Mouse (Mus musculus) cerebellum, adult (tissue): ENCODE measurements at regions not wholly inside any gene's neighbourhood (a gene's known extent, or its start where the extent isn't known, plus 50 kb on each side); places are given as distances from the start of the nearest gene placed in this dataset.

Experiments
- ATAC-seq: cut with Nextera tagmentation; 2 replicates; pipeline ENCODE4 v1.9.2; 2017; ENCODE audit warnings: mild to moderate bottlenecking, moderate library complexity, mixed read lengths; ENCODE audit not compliant: insufficient number of reproducible peaks, low FRiP score, low TSS enrichment

DNA sequence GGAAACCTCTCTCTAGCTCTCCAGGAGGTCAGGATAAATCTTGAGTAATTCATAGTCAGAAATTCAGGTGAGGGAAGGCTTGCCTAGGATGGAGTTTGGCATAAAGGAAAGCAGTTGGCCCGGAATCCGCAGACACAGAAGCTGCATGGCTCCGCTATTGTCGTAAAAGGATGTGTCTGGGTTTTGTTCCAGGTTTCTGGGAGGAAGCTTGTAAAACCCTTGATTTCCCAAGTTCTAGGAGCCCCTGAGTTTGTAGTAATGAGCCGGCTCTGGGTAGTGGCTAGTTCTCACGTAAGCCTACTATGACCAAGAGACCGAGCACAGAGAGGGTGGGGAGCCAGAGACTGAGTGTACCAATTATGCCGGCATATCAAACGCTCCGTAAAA is 52.7 kb upstream of the Gm21915 start:
- ATAC-seq = no peak

DNA sequence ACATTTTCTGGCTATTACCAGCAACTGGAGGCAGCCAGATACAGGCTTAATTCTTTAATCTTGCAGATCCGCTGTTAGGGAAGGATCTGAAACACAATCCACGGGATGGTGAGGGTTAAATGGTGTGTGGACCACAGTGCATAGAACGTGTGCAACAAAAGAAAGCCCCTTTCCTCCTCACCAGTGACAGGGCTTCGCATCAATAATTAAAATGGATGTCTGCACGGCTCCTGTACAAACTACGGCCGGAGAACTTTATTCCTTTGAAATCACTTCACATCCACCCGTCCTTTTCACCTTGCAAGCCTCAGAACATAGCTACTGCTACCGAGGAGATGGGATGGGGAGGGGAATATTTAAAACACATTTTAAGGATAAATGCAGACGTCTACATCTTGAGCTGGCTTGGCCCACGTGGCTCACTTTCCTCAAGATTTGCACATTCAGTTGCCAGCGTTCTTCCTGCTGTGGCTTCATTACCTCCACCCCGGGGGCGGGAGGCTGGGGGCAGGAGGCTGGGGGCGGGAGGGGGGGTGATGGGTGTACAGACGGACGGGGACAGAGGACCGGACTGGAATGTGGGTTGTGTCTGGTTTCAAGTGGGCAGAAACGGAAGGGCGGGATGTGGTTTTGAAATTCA is 53.3 kb upstream of the Gm21915 start:
- ATAC-seq = no peak

DNA sequence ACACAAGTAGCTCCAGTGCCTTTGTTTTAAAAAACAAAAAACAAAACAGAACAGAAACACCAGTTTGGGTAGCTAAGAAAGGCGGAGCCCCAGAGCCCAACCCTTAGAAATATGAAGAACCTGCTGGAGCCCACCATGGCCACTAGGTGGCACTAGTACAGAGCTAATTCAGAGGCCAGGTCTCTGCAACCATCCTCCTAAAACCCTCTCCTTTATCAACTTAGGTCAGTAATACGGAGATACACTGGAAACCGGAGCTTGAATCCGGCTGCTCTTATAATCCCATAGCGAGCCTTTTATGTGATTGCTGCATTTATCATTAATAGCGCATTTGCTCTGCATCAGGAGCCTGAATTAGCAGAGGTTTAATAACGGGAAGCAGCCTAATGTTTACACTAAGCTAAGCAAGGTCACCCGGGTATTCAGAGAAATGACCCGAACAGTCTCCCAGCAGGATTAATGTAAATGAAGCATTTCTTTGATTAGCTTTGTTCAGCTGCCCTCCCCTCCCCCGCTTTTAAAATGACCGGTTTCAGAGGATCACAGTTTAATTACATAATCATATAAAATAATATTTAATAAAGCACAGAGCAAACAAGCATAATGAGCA is 53.9 kb upstream of the Gm21915 start:
- ATAC-seq = peak; percentile 92; the same call in 1 of the 2 replicates

DNA sequence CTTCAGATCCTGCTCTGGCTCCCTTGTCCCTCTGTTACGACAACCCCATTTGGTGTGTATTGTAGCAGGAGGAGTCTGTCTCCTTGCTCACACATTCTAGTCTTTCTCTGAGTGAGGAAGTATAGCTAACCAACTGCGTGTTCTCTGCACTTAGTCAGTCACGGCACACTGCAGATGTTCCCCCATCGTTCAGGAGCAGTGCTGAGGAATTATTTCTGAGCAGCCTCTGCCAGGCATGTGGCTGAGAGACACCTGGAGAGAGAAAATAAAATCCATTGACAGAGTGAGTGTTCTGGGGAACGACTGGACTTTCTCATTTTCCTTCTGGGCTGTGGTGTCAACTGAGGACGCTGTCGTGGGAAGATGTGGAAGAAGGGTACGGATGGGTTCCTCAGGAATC is 54.5 kb upstream of the Gm21915 start:
- no peak for ATAC-seq

DNA sequence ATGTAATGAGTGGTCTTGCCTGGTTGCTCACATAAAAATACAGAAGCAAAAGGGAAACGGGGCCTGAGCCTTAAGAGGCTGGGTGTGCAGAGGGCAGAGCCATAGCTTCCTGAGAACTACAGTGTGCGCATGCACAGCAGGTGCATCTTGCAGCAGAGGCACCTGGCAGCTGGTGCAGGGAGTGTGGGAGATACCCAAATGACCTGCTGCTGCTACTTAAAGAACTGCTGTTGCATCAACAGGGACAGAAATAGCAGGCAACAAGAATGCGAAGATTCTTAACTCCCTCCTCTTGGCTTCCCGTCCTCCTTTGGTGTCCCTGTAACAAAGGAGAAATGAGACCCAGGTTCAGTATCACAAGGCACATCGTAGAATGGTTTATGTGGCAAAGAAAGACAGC is 56.3 kb upstream of the Gm21915 start:
- ATAC-seq = no peak

DNA sequence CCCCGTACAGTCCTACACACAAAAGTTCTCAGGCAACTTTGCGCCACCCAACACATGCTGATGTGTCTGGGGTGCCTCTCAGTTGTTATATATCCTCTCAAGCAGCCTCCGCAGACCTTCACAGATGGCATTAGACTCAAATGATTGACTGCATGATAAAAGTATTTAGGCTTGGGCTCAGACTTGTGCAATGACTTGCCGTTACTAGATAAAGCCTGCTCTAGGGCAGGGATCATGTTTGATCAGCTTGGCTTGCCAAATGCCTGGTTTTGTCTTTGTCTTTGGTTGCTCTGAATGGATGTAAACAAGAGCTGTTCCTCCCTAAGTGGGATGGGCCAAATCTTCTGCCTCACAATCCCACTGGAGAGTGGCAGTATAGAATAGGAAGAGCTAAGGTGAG is 57.2 kb upstream of the Gm21915 start:
- no peak for ATAC-seq

DNA sequence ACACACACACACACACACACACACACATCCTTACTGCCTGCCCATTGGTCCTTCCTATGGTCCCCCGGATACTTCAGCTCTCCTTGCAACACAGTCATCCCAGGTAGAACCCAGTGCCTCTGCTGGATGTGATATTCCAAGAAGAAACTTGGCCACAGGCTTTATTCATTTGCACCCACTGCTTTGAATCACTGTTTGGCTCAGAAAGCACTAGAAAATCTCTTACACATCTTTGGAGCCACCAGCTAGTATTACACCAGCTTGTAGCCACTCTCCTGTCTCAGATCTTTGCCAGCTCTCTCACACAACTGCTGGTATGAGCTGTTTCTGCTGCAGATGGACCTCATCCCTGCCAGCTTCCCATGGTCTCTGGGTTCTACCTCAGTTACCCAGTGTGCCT is 57.7 kb upstream of the Gm21915 start:
- ATAC-seq = no peak

DNA sequence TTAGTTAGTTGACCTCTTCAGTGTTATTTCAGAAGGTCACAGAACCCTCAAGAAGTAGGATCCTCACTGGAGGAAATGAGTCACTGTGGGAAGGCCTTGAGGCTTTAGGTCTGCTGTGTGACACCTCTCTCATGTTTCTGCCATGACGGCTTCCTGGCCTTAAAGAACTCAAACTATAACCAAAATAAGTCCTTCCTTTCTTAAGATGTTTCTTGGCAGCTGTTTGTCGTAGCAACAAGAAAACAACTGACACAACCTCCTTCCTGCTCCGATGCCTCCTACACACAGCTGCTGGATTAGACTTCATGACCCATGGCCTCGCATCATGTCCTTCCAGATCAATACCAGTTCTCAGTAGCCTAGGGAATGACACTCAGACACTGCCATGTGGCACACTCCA is 58.1 kb upstream of the Gm21915 start:
- no peak for ATAC-seq

DNA sequence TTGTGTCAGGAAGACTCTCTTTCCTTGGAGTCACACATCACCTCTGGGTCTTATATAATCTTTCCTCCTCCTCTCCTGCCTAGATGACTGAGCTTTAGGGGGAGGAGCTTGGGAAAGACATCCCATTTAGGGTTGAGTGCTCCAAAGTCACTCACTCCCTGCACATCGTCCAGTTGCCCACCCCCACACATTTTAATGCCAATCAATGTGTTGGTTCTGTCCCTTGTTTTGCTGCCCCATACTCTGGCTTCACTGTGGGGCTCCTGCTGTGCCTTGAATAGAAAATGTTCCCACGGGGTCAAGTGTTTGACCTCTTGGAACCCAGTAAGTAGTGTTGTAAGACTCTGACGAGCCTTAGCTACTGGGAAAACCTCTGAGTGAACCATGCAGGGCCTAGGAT is 58.8 kb upstream of the Gm21915 start:
- no peak for ATAC-seq

DNA sequence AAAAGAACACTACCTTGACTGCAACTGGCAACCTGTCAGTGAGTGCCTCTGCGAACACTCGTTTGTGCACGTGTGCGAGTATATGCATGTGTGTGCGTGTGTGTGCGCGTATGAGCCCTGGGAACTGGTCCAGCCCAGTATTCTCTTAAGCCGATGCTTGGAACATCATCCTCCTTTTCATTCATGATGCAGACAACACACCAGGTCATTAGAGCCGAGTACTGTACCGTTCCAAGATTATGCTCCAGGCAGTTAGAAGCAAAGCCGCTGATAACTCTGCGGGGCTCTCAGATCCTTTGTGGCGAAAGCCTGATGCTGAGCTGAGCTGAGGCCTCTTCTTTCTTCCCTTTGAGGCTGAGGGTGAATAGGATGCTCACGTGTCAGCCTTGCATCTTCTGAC is 61.8 kb upstream of the Gm21915 start:
- no peak for ATAC-seq

DNA sequence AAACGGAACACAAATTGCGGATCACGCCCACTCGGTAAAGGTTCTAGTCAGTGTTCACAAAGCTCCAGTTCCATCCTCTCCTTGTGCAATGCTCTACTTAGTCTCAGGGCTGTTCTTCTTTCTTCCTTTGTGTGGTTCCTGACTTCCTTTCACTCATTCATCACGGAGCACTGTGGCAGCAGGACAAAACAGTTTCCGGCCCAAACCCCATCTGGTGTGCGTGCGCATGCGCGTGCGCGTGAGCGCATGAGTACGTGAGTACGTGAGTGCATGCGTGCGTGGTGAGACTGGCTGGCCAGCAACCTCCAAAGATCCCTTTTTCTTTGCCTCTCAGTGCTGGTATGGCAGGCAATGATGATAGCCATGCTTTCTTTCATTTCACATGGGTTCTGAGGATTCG is 62.5 kb upstream of the Gm21915 start:
- ATAC-seq = no peak

DNA sequence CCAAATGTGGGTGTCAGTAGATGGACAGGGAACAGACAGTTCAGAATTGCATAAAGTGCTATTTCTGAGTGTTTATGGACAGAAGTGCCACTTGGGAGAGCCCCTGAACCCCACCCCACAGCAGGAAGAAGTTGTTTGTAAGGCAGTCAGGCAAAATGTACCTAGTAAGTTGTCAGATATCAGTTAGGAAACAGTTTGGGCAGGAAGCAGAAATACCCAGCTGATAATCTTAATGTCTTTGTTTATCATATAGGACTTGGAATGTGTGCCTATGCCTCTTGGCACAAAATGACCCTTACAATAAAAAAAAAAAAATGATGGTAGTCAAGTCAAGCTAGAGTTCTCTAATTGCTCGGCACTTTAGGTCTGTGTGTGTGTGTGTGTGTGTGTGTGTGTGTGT is 66.9 kb upstream of the Gm21915 start:
- ATAC-seq = no peak

DNA sequence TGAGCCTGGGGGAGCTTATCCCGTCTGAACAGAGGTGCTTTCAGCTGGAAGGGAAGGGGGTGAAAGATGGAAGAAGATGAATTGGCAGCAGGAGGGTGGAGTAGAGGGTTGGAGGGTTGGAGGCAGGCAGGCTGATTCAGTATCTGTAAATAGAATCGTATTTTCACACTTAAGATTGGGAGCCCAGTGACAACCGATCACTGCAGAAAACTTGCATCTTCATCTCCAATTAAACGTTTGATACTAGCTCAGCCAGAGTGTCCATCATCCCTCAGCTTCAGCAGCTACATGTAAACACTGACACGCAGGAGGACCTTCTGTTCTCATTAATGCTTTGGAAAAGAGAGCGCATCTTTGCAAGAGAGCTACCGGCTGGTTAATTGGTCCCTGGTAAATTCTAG is 67.2 kb upstream of the Gramd1b start:
- ATAC-seq = no peak

DNA sequence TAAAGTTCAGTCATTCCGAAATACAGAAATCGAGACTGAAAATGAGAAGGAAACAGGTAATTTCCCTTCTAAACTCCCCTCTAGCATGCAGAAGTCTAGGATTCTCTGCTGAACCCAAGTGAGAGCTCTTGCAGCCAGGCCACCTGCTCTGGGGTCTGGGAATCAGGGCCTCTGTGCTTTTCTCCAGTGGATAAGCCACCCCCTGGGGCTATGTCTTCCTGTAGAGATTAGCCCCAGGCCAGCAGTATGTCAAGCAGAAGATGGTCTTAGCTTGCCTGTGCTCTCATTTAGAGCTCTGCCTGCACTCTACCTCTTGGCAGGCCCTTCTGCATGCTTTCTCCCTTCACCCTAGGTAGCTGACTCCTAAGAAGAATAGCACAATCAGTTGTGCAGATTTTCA is 56.2 kb upstream of the Gramd1b start:
- no peak for ATAC-seq

DNA sequence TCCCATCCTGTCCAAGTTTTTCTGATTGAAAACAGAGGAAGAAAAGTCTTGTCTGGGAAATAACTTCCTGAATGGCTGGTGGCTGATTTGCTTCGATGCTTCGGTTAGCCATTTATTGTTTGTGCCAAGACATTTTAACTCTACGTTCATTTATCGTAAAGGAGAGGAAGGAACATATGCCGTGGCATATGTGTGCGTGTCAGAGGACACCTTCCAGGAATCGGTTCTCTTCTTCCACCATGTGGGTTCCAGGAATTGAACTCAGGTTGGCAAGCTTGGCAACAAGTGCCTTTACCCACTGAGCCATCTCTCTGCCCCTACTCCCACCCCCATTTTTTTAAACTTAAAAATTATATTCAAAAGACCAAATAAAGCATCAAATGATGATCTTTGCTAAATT is 55.4 kb upstream of the Gramd1b start:
- no peak for ATAC-seq

DNA sequence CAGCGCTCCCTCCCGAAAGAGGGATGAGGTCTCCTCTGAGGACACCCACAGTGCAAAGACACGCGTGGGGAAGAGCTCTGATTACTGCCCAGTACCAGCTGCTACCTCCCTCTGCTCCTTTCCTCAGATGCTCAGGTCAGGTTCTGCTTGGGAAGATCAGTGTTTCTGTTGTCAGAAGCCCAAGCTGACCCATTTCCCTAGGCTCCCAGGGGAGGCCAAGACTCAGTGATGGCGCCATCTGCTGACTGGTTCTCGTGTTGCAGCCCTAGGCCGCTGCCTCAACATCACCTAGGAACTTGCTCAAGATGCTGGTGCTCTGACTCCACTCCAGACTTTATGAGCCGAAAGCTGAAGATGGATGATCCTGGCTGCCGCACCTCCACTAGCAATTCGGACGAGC is 52.4 kb upstream of the Gramd1b start:
- ATAC-seq = peak; percentile 93

DNA sequence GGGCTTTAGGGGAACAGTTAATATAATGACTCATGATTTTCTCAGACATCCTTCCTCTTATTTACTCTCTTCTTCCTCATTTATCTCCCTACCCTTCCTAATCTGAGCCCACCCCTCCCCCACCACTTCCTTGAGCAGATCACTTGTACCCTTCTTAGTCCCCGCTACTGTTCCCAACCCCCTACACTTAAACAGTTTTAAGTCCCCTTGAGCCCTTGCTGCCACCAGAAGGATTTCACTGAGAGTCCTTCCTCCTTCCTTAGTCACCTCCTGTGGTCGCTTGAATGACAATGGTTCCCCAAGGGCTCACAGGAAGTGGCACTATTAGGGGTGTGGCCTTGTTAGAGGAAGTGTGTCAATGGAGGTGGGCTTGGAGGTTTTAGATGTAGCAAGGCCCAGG is 50.7 kb upstream of the Gramd1b start:
- ATAC-seq = no peak
